Mouse (Mus musculus): ENCODE results near the gene Fcrlb. TPM values are rescaled to one million over a fixed set of nuclear protein-coding genes. Genes with fewer than 3 reads are reported as not detected.

Gene Fcrlb
- polyA plus RNA-seq, 1 experiment = not detected

DNA sequence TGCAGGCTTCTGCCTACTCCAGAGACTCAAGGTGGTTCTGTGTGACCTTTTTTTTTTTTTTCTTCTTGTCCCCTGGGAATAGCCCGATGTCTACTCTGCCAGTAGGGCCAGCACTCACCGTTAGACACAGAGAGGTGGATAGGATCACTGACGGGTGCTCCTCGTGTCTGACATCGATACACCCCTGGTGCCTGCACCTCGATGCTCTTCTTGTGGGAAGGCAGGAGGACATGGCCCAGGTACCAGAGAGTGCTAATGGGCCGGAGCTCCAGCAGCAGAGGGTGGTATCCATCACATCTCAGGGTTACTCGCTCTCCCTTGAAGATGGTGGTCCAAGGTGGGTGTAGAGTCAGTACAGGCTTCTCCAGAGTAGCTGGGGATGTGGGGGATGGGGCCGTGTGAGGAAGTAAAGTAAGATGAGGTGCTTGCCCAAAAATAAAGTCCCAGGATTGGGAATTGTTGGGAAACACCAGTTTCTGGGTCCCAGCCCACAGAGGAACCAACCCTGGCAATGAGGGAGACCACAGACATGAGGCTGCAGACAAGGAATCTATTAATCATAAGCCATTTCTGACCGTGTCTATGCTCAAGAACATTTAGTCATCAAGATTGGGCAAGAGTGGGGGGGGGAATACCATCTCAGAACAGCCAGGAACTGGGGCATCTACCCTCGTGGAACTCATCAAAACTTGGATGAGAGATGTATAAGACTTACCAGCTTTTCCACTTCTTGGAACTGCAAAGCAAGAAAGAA is 657 bp downstream of the Fcrlb start:
- peaks cover 22% of the 10 kb centered on the region for H3K4me1 ChIP-seq (ENCODE audit: control insufficient read depth, insufficient read depth, low read length)
- H3K27ac ChIP-seq (ENCODE audit: insufficient read depth, low read depth, low read length) = no peak overlapping the region
- no peak overlapping the region for H3K4me3 ChIP-seq (ENCODE audit: insufficient read depth, low read length)
- TF ChIP-seq POLR2A (IDR thresholded peaks at IDR 0.05; ENCODE audit: borderline replicate concordance, low read depth, low read length) (no peak), CTCF (IDR thresholded peaks at IDR 0.05; ENCODE audit: low read depth, low read length) (no peak)

DNA sequence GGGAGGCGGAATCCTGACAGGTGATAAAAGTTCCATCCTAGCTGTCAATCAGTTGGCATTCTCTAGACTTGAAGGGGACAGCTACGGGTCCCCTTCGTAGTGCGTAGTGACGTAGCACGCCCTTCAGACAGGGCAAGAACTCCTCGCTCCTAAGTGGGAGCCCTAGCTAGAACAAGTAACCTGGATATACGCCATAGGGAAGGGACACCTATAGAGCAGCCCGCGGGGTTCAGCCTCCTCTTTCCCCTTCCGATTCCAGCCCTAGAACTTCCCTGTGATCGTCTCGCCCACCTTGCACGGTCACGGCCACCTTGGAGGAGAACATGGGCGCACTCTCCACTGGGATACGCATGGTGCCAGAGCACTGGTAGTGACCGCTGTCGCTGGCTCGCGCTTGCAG is 4.4 kb downstream of the Fcrlb start:
- Histone ChIP-seq H3K27ac (ENCODE audit: insufficient read depth, low read depth, low read length) (no peak overlapping the region), H3K4me3 (ENCODE audit: insufficient read depth, low read length) (no peak overlapping the region; the same call in 1 of the 2 replicates), H3K4me1 (ENCODE audit: control insufficient read depth, insufficient read depth, low read length) (peaks cover 29% of the 10 kb centered on the region)
- TF ChIP-seq CTCF (IDR thresholded peaks at IDR 0.05; ENCODE audit: low read depth, low read length) = no peak
- no peak for TF ChIP-seq POLR2A (IDR thresholded peaks at IDR 0.05; ENCODE audit: borderline replicate concordance, low read depth, low read length)

DNA sequence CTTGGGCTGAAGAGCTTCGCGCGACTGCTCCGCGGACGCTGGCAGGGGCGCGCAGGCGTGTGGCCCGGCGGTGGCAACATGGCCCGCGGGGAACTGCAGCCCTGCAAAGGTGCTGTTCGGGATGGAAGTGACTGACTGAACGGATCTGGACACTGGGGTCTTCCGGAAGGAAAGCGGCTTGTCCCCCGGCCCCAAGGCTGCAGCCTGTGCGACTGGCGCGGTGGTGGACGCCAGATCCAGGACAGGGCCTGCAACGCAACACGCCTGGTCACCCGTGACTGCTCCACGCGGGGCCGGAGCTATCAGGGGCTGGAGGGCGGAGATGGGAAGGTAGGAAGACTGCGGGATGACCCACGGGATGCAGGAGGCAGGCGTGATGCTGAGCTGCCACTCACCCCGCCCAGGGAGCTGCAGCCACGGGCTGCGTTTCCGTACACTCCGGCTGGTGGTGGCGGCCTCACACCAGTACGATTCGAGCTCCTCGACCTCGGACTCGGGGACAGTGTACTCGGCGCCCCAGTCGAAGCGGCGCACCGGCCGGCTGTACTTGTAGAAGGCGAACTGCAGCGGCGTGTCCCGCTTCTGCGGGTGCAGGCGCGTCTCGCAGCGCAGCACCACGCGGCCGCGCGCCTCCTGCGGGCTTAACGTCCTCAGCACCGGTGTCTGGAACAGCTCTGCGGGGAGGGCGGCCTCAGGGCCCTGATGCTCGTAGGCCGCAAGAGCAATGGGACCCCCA is 5.1 kb downstream of the Fcrlb start:
- Histone ChIP-seq H3K4me3 (ENCODE audit: insufficient read depth, low read length) (peak overlapping the region; percentile 54), H3K4me1 (ENCODE audit: control insufficient read depth, insufficient read depth, low read length) (peaks cover 29% of the 10 kb centered on the region), H3K27ac (ENCODE audit: insufficient read depth, low read depth, low read length) (no peak overlapping the region)
- TF ChIP-seq CTCF (IDR thresholded peaks at IDR 0.05; ENCODE audit: low read depth, low read length) = no peak
- TF ChIP-seq POLR2A (IDR thresholded peaks at IDR 0.05; ENCODE audit: borderline replicate concordance, low read depth, low read length) = no peak

DNA sequence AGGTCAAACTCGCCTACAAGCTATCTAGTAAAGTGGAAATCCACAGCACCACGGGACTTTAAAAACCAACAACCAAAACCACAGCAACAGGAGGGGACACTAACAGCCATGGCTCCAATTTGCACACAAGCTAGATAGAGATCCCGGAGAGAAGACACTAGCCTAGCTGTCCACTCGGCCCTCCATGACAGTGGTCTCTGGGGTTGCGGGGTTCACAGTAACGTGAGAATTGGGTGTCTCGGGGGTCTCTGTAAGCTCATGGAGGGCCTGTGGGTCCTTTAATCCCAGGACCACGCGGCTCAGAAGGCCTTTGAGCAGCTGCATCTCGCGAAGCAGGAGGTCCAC is 5.7 kb downstream of the Fcrlb start:
- TF ChIP-seq CTCF (IDR thresholded peaks at IDR 0.05; ENCODE audit: low read depth, low read length) (no peak), POLR2A (IDR thresholded peaks at IDR 0.05; ENCODE audit: borderline replicate concordance, low read depth, low read length) (no peak)
- H3K4me3 ChIP-seq (ENCODE audit: insufficient read depth, low read length) = no peak overlapping the region
- H3K4me1 ChIP-seq (ENCODE audit: control insufficient read depth, insufficient read depth, low read length) = peaks cover 28% of the 10 kb centered on the region
- no peak overlapping the region for H3K27ac ChIP-seq (ENCODE audit: insufficient read depth, low read depth, low read length)

DNA sequence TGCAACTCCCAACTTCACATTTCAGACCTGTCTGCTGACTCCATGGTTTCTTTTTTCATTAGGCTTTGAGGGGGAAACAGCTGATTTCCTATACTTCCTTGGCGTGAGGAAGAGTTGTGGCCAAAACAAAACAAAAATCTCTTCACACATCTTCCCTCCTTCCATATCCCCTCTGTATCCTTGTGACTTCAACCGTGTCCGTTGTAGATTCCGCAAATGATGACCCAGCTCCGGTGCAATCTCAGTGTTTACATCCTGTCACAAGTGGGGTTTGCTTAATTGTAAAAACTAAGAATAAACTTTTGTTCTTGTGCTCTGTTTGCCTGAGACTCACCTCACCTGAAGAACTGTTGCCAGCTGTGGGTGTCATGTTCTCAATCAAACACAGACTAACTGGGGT is 9.3 kb downstream of the Fcrlb start:
- TF ChIP-seq POLR2A (IDR thresholded peaks at IDR 0.05; ENCODE audit: borderline replicate concordance, low read depth, low read length) (no peak), CTCF (IDR thresholded peaks at IDR 0.05; ENCODE audit: low read depth, low read length) (no peak)
- H3K4me1 ChIP-seq (ENCODE audit: control insufficient read depth, insufficient read depth, low read length) = peaks cover 33% of the 10 kb centered on the region
- H3K27ac ChIP-seq (ENCODE audit: insufficient read depth, low read depth, low read length) = peak overlapping the region; percentile 54
- no peak overlapping the region for H3K4me3 ChIP-seq (ENCODE audit: insufficient read depth, low read length)

DNA sequence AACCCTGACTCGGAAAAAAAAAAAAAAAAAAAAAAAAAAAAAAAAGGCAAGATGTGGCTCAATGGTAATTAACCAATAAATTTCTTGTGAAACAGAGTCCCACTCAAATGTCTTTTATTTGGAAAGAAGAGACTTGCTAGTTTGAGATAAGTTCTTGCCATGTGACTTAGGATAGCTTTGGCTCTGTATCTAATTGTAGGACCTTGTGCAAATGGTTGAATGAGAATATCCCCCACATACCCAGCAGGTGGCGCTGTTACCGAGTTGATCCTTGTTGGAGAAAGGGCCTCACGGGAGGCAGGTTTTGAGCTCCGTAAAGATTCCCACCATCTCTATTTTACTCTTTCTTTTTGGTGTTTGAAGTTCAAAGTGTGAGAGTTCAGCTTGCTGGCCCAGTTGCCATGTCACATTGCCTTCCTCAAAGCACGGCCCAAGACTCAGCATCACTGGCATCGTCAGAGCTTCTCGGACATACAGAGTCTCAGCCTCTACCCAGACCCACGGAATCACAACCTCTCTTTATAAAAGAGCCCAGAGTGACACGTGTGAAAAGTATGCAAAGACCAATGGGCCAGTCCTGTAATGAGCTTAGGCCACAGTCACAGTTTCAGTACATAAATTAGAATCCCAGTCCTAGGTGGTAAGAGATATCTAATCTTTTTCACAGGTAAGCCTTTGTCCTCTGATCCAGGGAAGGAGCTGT is 11.1 kb downstream of the Fcrlb start:
- Histone ChIP-seq H3K4me3 (ENCODE audit: insufficient read depth, low read length) (no peak overlapping the region), H3K27ac (ENCODE audit: insufficient read depth, low read depth, low read length) (no peak overlapping the region), H3K4me1 (ENCODE audit: control insufficient read depth, insufficient read depth, low read length) (peaks cover 46% of the 10 kb centered on the region)
- peak; percentile 82 for TF ChIP-seq CTCF (IDR thresholded peaks at IDR 0.05; ENCODE audit: low read depth, low read length)
- TF ChIP-seq POLR2A (IDR thresholded peaks at IDR 0.05; ENCODE audit: borderline replicate concordance, low read depth, low read length) = no peak

DNA sequence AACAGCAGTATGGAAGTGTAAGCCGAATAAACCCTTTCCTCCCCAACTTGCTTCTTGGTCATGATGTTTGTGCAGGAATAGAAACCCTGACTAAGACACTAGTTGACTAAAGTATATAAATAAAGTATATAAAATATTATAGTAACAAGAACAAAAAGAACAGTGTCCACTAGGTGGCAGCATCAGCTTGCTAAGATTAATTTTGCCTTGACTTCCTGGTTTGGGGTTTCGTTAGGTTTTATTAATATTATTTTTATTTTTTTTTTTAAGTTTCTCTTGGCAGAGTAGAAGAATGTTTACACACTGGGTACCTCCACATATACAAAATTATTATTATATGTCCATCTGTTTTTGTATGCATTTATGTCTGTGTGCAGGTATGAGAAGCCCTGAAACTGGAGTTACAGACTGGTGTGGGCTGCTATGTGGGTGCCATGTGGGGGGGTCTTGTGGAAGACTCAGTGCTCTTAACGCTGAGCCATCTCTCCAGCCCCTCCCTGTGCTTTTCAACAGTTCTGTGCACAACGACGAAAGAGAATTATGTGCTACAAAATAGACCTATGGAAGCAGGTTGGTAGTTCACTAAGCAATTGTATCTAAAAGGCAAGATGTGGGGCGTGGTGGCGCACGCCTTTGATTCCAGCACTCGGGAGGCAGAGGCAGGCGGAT is 11.8 kb downstream of the Fcrlb start:
- H3K27ac ChIP-seq (ENCODE audit: insufficient read depth, low read depth, low read length) = no peak overlapping the region
- no peak for TF ChIP-seq POLR2A (IDR thresholded peaks at IDR 0.05; ENCODE audit: borderline replicate concordance, low read depth, low read length)
- 0 out of 2 replicates have a peak, but pooled peaks have one; percentile 8 for TF ChIP-seq CTCF (IDR thresholded peaks at IDR 0.05; ENCODE audit: low read depth, low read length)
- no peak overlapping the region for H3K4me3 ChIP-seq (ENCODE audit: insufficient read depth, low read length)
- H3K4me1 ChIP-seq (ENCODE audit: control insufficient read depth, insufficient read depth, low read length) = peaks cover 53% of the 10 kb centered on the region

DNA sequence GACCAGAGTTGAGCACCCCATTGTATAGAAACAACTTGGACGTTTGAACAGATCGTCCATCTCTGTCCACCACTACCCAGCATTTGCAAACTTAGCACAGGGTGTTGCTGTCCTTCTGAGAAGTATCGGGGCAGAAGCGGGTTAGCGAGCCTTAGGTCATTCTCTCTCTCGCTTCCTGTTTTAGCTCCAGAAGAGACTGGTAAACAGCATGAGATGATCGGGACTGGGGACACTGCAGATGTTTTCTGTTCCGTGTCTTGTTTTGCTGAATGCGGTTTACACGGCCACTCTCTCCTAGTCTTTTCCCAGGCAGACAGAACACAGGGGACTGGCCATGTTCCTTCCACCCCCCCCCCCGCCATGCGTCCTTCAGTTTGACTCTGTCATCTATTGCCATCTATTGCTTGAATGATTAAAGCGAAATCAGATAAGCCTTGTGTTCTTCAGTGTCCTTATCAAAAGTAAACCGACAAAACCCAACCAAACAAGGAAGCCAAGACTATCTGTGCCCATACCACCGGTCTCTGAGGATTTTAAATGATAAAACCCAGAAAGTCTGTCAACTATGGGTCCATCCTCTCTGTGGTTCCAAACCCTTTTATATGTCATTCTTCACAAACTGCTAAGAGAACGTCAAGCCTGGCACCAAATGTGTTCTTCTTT is 14.2 kb downstream of the Fcrlb start:
- Histone ChIP-seq H3K4me3 (ENCODE audit: insufficient read depth, low read length) (peak overlapping the region; percentile 36), H3K27ac (ENCODE audit: insufficient read depth, low read depth, low read length) (peak overlapping the region; percentile 94), H3K4me1 (ENCODE audit: control insufficient read depth, insufficient read depth, low read length) (peaks cover 44% of the 10 kb centered on the region)
- no peak for TF ChIP-seq CTCF (IDR thresholded peaks at IDR 0.05; ENCODE audit: low read depth, low read length)
- no peak for TF ChIP-seq POLR2A (IDR thresholded peaks at IDR 0.05; ENCODE audit: borderline replicate concordance, low read depth, low read length)

DNA sequence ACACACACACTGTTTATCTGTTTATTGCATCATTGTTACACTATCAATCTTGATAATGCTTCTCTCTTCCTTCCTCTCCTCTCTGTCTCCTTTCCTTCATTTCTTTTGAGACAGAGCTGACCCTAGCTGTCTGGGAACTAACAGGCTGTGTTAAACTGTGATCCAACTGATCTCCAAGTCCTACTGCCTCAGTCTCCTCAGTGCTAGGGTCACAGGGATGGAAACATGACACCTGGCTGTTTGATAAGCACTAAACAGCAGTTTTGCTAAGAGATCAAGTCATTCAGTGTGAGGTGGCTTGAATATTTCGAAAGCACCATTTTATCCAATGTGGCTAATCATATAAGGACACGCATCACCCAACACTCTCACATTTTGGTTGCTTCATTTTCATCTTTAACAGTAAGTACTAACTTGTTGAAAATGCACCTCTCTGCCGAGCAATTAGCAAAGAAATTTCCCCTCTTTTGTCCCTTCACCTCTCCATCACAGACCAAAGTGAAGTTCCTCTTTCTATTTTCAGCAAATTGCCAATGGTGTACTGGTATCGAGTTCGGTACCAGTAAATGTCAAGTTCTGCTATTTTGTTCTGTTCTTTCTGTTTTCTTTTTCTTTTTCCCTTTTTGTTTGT is 16.0 kb downstream of the Fcrlb start:
- Histone ChIP-seq H3K4me3 (ENCODE audit: insufficient read depth, low read length) (no peak overlapping the region), H3K4me1 (ENCODE audit: control insufficient read depth, insufficient read depth, low read length) (peaks cover 31% of the 10 kb centered on the region), H3K27ac (ENCODE audit: insufficient read depth, low read depth, low read length) (peak overlapping the region; percentile 33)
- no peak for TF ChIP-seq CTCF (IDR thresholded peaks at IDR 0.05; ENCODE audit: low read depth, low read length)
- TF ChIP-seq POLR2A (IDR thresholded peaks at IDR 0.05; ENCODE audit: borderline replicate concordance, low read depth, low read length) = no peak
